Mouse (Mus musculus): ENCODE data around the gene Capn8.

Capn8 gene

DNA sequence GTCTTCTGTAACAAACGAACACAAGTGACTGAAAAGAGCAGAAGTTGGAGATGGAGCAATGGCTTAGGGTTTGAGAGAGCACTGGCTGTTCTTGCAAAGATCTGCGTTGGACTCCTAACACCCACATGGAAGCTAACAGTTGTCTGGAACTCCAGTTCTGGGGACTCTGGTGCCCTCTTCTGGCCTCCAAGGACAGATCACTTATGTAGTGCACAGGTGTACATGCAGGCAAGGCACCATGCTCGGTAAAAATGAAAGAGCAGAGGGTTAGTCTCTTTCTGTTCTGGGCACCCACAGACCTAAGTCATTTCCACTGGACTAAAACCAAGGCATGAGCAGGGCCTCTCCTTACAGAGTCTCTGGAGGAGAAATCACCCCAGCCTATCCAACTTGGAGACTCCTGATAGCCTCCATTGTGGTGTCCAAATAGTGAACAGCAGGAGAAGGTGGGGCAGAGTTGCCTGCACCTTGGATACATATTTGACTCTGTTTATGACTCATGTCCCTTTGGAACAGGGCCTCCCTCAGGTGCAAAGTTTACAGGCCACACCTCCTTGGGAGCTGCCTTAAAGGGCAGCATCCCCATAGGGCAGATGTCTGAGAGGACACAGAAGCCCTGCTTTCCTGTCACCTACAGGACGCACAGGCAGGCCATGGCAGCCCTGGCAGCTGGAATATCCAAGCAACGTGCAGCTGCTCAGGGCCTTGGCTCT is at the start of gene Capn8:
Capn8 (plus strand) TSS at position 600 of the 713 bp plus-strand sequence.
- CTCF ChIA-PET, result no interaction called here

DNA sequence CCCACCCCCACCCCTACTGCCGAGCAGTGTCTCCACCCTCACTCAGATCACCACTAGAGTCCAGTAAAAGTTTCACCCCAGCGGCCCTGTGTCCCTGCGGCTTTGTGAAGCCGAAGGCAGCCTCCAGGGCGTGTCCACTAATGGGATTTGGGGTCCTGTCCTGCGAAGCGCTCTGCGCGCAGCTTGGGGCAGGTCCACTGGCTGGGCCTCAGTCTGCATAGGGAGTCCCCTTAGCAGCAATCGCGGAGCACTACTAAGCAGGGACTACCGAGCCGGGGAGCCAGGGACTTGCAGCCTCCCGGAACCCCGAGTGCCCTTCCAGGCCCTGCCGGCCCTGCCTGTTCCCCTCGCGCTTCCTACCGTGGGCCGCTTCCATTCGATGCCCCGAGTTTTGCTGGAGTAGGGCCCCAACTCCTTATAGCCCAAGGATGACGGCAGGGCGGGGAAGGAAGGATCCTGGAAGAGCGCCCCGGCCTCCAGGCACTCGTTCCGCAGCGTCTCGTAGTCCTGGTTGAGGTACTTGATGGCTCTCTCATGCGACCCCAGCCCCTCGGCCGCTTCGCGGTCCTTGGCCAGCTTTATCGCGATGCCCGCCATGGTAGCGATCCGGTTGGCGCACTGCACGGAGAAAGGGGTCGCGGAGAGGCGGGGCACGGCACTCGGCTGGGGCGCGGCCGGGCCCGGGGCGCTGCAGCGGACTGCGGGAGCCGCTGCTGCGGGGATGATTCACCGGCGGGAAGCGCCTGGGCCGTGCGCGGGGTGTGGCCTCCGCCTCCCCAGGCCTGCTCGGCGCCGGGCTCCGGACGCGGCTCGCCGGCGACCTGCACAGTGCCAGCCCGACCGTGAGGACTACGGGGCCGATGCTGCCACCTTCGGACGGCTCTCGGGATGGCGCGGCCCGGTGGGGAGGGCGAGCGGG is 47.8 kb upstream of the Capn8 start, which contains the start of gene Capn2:
Capn2 (minus strand) TSS at position 851 of the 919 bp plus-strand sequence.
- CTCF ChIA-PET, result interaction anchor here (0.6 kb wide), 1 partner anchor 113 kb away, joined by 4 read pairs; no protein-coding TSS in a partner anchor

DNA sequence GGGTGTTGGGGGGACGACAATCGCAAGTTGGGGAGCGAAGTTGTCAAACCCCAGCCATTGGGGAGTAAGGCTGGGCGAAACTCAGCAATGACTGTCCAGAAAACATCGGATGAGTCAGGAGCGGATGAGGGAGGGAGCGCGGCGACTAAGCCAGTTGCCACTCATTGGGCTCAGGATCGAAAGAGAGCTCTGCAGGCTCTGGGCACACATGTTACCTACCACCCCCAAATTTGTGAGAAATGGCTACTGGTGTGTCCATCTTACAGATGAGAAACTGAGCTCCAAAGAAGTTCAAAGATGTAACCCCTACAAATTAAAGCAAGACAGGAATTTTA is 47.2 kb upstream of the Capn8 start:
- CTCF ChIA-PET, result no interaction called here

DNA sequence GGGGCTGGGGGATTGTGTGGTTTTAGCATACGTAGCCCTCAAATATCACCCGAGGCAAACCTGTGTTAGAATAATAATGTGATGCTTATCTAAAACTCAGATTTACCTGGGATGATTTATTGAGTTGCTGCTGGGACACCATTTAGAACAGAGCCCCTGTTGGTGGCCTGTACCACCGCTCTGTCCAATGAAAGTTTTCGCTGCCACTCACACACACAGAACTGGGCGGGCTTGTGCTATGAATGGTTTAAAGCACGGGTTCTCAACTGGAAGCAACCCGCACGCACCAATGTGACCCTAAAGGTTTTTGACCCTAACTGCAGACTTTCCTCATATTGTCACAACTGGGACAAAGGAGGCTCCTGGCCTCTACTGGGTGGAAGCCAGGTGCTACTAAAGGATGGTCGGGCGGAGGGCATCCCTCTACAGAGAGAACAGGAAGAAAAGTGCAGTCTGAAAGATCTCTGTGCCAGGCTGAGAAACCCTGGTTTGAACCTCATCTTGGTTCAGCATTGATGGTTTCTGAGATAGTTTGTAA is 46.6 kb upstream of the Capn8 start:
- CTCF ChIA-PET, result interaction anchor here (1.0 kb wide), 1 partner anchor 10 kb away, joined by 3 read pairs; no protein-coding TSS in a partner anchor

DNA sequence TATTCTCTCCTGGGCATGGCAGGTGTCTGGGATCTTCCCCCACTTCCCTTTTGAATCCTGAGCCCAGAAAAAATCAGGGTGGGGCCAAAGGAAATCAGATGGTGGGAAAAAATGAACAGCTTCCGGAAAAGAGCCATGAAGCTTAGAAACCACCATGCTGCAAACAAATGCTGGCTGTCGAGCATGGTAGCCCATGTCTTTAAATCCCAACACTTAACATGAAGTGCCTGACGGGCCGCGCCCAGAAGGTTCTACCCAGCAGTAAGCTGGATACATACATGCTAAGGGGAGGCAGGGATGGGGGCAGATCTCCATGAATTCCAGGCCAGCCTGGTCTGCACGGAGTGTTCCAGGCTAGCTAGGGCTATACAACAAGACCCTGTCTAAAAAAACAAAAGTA is 46.0 kb upstream of the Capn8 start:
- CTCF ChIA-PET, result interaction anchor here (1.0 kb wide), 1 partner anchor 9 kb away, joined by 3 read pairs; no protein-coding TSS in a partner anchor

DNA sequence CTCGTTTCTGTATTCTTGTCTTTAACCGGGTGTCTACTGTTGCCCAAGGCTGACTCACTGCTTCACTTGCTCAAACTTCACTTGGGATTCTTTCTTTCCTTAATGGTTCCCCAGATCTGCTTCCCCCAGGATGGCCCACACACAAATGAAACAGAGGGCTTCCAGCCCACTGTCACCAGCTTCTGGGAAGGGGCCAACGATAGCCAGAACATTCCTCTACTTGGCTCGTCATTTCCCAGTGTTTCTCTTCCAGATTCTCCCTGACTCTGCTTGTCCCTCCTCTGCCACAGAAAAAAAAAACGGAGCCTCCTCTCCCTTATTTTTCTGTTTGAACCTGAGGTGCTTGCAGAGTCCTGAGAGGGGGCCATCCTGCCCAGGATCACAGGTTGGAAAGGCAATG is 45.5 kb upstream of the Capn8 start:
- CTCF ChIA-PET, result interaction anchor here (1.0 to 1.5 kb wide), 2 partner anchors 9 to 28 kb away, joined by 3 read pairs; no protein-coding TSS in a partner anchor

DNA sequence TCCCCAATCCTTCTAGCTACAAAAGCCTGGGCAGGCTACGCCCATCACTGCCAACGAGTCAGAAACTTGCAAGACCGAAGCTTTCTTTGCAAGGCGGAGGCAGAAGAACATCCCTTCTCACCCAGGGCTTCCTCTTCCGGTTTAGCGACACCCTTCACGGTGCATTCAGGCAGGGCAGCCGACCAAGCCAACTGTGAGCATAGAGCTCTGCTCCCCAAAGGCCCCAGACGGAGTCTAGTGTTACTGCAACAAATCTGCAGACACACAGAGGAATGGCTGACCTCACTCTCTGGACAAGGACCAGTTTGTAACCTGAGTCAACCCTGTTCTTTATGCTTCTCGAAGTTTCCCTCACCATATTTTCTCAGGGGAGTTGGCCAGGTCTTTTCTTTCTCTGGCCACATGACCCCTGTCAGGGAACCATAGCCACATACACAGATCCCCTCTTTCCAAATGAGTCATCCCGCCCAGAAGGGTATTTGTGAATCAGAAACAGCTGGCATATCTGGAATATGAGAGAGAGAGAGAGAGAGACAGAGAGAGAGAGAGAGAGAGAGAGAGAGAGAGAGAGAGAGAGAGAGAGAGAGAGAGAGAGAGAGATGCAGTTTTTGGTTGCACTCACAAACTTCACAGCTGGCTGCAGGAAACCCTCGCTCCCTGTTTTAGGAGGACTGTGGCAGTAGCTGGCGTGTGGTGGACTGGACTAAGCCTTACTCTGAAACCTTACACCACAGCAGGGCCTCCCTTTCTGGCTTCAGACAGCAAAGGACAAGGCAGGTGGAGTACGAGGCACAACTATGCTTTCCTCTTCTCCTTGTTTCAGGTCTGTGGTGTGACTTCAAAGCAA is 44.5 kb upstream of the Capn8 start:
- CTCF ChIA-PET, result interaction anchor here (1.5 kb wide), 1 partner anchor 29 kb away, joined by 3 read pairs; no protein-coding TSS in a partner anchor

DNA sequence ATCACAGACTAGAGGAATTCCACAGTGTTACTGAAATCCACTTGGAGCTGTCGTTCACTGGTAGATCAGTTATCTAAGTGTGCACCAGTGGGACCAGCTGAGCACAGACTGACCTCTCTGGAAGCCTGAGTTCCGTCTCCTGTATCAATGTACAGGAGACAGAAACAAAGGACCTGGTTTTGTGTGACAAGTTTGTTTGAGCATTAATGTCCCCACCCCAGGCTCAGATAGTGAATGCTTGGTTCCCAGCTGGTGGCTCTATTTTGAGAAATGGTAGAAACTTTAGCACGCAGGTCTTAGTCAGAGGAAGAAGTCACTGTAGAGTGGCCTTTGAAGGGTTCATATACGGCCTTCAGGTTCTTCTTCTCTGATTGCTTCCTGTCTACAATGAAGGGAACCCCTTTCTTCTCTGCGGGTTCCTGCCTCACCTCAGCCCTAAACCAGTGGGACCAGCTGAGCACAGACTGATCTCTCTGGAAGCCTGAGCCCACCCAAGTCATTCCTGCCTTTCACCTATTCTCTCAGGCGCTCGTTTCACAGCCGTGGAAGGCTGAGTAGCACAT is 43.8 kb upstream of the Capn8 start:
- CTCF ChIA-PET, result interaction anchor here (1.5 kb wide), 1 partner anchor 30 kb away, joined by 3 read pairs; no protein-coding TSS in a partner anchor

DNA sequence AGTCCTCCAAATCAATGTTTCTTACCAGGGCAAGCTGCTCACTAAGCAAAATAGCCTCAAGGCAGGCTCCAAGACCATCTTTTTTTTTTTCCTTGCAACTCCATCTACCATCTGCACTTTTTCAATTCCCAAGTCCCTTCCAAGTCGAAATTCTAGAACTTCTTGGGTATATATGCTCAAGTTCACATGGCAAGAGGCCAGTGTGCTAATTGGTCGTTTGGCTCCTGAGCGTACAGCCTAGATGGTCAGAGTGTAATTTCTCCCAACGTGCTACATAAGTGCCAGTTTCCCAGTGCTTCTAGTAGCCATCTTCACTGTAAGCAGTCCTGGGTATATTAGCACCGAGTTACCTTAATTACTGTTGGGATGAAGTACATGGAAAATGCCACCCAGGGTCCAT is 41.8 kb upstream of the Capn8 start:
- CTCF ChIA-PET, result no interaction called here

DNA sequence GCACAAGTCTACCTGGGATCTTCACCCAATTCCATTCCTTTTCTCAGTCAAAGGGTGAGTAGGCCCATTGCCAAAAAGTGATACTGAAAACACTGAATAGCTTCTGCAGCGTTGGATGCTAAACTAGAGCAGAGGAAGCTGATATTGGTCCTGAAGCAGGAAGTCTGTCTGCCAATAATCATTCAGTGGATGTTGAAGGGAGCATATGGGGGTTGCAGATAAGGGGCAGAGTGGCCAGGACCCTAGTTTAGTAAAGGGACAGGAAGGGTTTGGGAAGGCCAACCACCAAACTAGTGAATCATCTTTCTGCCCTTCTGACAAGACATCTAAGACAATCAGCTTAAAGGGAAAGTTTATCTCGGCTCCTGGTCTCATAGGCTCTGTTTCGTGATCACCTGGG is 41.1 kb upstream of the Capn8 start:
- CTCF ChIA-PET, result no interaction called here

DNA sequence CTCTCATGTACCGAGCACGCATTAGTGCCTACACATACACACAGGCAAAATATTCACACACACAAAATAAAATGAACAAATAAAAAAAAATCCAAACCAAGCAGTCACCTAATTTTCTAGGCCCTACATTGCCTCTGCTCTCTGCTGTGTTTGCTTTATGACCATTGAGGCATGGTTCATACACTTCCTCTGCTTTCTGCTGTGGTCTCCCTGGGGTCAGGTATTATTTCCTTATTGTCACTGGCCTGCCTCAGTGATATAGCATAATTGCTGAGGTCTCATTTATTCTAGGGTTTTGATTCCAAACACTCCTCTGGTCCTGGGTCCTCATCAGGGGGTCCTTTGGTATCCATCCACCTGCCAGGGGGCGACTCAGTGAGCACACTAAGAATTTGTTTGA is 39.2 kb upstream of the Capn8 start:
- CTCF ChIA-PET, result no interaction called here

DNA sequence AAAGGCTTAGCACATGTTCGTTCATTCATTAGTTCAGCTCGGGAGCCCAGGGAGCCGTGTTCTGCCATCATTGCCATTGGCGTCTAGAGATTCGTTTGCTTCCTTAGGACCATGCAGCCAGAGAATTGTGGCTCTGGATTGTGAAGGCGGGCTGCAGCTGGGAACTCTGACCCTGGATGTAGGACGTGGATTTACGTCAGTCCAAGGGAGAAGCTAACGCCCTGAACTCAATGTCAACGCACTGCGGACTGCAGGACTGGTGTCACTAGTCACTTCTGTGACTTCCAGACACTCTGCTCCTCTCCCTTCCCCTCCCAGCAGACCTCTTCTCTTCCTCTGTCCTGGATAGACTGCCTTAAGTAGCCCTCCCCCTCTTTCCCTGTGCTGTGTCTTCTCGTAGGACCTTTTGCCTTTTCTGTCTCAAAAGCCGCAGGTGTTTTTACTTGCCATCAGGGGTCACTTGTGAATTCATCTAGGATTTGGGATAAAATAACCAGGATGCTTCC is 37.5 kb upstream of the Capn8 start:
- CTCF ChIA-PET, result interaction anchor here (1.4 kb wide), 1 partner anchor 38 kb away, joined by 5 read pairs; no protein-coding TSS in a partner anchor

DNA sequence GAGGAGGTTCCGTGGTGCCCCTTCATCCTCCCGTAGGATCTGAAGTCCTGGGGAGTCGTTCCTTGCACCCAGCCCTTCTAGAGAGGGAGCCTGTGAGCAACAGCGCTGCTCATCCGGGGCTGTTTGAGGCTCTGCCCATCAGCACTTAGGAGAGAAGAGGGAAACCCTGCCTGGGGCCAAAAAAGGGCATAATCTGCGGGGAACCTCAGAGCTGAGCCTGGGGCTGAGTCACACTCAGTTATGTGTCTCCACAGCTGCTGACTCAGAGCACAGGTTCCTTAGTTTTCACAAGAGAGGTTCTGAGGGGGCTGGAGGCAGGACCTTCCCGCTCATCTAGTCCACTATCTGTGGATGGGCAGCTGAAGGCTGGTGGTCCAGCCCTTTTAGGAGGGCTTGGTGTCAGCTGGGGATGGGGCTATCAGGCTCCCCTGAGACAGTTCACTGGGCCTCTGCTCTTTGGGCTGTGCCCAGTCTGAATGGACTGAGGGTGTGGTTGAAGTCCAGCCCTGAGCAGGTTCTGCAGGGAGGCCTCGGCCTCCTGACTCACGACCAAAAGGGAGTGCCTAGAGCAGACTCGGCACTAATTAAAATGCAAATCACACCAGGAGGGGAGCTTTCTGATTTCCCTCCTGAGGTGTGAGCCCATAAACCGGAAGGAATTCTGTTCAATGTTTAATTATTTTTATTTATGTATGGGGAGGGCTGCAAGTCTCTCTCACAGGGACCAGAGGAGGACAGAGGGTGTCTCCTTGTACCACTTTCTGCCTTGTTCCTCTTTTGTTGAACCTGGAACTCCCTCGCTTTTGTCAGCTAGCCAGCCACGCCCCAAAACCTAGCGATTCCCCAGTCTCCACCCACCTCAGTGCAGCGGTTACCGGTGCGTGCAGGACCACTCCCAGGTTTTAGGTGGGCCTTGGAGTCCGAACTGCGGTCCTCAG is 36.6 kb upstream of the Capn8 start:
- CTCF ChIA-PET, result interaction anchor here (1.3 to 1.4 kb wide), 2 partner anchors 9 to 39 kb away, joined by 3 to 5 read pairs; no protein-coding TSS in a partner anchor

DNA sequence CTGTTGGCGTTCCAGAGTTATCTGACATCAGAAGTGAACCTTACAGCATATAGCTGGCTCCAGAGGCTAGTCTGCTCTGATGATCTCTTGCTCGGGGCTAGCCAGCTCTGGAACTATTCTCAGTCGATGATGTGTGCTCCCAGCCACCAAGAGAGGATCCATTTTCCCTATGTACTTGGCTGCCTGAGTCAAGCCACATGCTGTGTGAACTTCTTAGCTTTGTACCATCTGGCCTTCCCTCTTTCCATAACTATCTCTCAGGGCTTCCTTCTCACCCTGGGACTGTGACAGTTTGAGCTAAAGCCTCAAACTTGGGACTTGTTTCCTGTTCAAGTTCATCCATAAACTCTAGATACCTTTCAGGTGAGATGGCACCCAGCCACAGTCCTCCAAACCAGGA is 31.2 kb upstream of the Capn8 start:
- CTCF ChIA-PET, result no interaction called here

DNA sequence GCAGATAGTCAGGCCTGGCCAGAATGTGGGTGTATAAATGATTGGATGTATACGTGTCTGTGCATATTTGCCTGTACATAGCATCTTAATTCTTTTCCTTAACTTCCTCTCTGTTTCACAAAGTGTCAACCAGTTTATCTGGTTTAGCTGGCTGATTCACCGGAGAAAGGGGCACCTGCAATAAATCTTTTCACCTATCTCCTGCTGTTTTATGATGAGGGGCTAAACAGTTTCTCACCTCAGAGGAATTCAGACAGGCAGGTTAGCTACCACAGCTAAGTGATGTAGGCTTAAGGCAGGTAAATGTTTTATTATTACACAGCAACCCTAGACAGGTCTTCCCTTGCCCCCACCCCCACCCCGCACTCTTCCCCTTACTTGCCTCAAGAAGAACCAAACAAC is 29.7 kb upstream of the Capn8 start:
- CTCF ChIA-PET, result no interaction called here

DNA sequence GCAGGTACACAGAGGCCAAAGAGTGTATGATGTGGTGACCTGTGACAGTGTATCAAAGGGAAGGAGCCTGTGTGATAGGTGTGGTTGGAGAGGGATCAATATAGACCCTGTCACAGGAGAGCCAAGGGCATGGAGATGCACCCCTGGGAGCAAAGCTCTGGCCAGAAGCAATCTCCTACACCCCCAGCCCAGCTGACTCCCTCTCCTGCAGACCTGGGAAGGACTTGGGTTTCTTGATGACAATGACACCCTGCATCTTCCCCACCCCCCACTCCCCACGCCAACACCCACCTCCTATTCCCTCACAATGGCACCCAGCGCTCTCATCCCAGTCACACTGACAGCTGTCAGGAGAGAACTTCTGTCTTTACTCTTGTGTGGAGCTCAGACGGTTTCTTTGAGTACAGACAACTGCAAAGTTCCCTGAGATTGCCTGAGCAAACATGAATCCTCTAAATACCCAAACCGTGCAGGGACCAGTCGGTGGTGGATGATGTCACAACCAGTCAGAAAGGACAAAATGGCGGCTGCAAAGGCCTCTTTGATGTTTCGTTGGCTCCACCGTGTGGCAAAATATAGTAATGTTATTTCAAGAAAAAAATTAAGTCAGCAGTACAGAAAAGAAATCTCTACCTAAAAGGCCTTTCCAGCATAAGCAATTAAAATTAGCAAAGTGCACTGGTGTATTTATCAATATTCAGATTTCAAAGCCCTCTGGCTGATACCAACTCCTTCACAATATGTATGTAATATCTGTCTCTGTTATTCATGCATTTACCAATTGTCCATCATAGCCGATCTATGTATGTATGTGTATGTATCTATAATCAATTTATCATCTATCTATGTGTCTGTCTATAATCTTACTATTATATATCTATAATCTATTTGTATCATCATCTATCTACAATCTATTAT is 25.5 kb upstream of the Capn8 start:
- CTCF ChIA-PET, result interaction anchor here (0.6 to 1.7 kb wide), 3 partner anchors 49 to 155 kb away, joined by 3 to 6 read pairs (median 5); no protein-coding TSS in a partner anchor

DNA sequence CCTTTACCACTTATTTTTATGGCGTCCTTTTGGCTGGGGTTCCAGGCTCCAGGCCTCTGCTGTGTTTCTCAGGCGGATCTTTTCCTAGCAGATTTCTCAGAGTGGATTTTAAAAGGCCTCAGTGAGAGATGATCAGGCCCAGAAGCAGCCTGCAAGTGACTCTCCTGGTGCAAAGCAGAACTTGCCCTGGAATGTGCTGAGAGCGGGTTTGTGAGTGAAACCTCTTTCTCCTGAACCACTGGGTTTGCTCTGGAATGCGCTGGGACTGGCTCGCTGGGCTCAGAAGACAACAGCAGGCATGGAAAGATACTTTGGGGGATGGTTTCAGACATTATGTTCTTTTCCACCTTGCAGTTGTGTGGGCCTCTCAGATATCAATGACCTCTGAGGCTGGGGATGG is 22.7 kb upstream of the Capn8 start:
- CTCF ChIA-PET, result no interaction called here

DNA sequence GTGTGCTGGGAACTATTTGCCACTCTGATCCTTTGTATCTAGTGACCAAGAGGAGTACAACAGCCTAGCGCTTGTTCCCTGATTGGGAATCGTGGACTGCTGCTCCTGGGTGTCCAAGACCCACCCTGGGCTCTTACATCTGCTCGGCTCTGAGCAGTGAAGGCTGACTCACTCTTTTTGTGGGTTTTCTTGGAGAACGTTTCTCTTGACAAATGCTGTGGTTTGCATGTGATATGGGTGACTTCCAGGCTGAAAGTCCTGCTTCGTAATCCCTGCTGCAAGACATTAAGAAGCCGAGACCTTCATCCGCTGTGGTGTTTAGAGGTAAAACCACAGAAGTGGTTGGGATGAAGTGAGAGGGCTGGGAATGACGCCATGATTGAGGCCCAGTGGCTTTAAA is 21.7 kb upstream of the Capn8 start:
- CTCF ChIA-PET, result no interaction called here

DNA sequence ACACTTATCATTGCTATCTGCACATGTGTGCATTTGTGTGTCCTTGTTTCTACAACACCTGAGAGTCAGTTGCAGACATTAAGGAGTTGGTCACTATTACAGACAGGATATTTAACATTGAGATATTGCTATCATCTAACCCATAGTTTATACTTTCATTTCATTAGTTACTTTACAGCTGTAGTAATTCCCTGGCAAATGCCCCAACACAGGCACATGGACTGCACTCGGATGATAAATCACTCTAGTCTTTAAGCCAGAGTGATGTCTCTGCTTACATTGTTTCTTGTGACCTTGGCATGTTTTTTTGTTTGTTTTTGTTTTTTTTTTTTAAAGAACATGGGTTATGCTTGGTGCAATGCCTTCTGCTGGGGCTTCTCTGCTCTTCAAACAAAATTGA is 20.9 kb upstream of the Capn8 start:
- CTCF ChIA-PET, result no interaction called here
